Mouse (Mus musculus) R1 (cell line): ENCODE data around the gene Gm960.

Experiments used
- DNase-seq: peaks from one replicate; pipeline ENCODE4 v3.0.0-alpha.2; 2018; ENCODE audit warnings: low read depth, low spot score

Gene Gm960

GRCm38 (mm10) chr19:4698205-4698677, at the start of gene Gm960:
Gene Gm960 (minus strand): TSS chr19:4698668.
- peak; percentile 74 for DNase-seq

GRCm38 (mm10) chr19:4747631-4748312, 49.3 kb upstream of the Gm960 start:
- DNase-seq = no peak

- no peak for DNase-seq
These were observed 48.1 kb upstream of the Gm960 start for GRCm38 (mm10) chr19:4746611-4747010.

GRCm38 (mm10) chr19:4745681-4746080, 47.2 kb upstream of the Gm960 start:
- DNase-seq = no peak

GRCm38 (mm10) chr19:4745057-4745456, 46.6 kb upstream of the Gm960 start:
- DNase-seq = no peak

GRCm38 (mm10) chr19:4744026-4744425, 45.6 kb upstream of the Gm960 start:
- DNase-seq = no peak

GRCm38 (mm10) chr19:4743524-4743923, 45.1 kb upstream of the Gm960 start:
- peak; percentile 58 for DNase-seq

GRCm38 (mm10) chr19:4742229-4742628, 43.8 kb upstream of the Gm960 start:
- no peak for DNase-seq

- no peak for DNase-seq
These were observed 43.0 kb upstream of the Gm960 start for GRCm38 (mm10) chr19:4741482-4741881.

GRCm38 (mm10) chr19:4739762-4740161, 41.3 kb upstream of the Gm960 start:
- no peak for DNase-seq

GRCm38 (mm10) chr19:4739053-4739452, 40.6 kb upstream of the Gm960 start:
- DNase-seq = no peak

GRCm38 (mm10) chr19:4737866-4738265, 39.4 kb upstream of the Gm960 start:
- DNase-seq = no peak

GRCm38 (mm10) chr19:4733052-4733451, 34.6 kb upstream of the Gm960 start:
- no peak for DNase-seq

GRCm38 (mm10) chr19:4729186-4729585, 30.7 kb upstream of the Gm960 start:
- no peak for DNase-seq

GRCm38 (mm10) chr19:4720671-4721244, 22.3 kb upstream of the Gm960 start:
- DNase-seq = peak; percentile 51

- no peak for DNase-seq
These were observed 21.6 kb upstream of the Gm960 start for GRCm38 (mm10) chr19:4720112-4720511.

- no peak for DNase-seq
These were observed 20.9 kb upstream of the Gm960 start for GRCm38 (mm10) chr19:4719351-4719764.

- DNase-seq = no peak
These were observed 20.2 kb upstream of the Gm960 start for GRCm38 (mm10) chr19:4718716-4719115.

- DNase-seq = no peak
These were observed 18.8 kb upstream of the Gm960 start for GRCm38 (mm10) chr19:4717281-4717680.

- DNase-seq = no peak
These were observed 18.3 kb upstream of the Gm960 start for GRCm38 (mm10) chr19:4716756-4717155.

- DNase-seq = no peak
These were observed 15.4 kb upstream of the Gm960 start for GRCm38 (mm10) chr19:4713886-4714285.

- DNase-seq = no peak
These were observed 14.5 kb upstream of the Gm960 start for GRCm38 (mm10) chr19:4712781-4713526.
